Mouse (Mus musculus) limb, embryonic 12.5 days (tissue): Measurements from ENCODE around the gene Slc30a6. TPM values are rescaled to one million over a fixed set of nuclear protein-coding genes. Genes with fewer than 3 reads are reported as not detected.

Source experiments
- polyA plus RNA-seq: library from polyadenylated mRNA; unstranded; fragments of >200 nt; fragmentation: Nextera tagmentation; extraction: Ambion mirVana; gene quantifications from 2 replicates; pipeline ENCODE4 v1.2.1, GENCODE M21; 2016

Gene Slc30a6
- polyA plus RNA-seq, 1 experiment from 2014 or later = 41.5 TPM

Other genes starting within 250 kb of the Slc30a6 start
- gene Memo1, start 100.1 kb upstream of the Slc30a6 start, polyA plus RNA-seq = 77.7 and 80.1 TPM in 2 replicates
- 274 and 295 TPM in 2 replicates for gene Dpy30, start 71.7 kb upstream of the Slc30a6 start, polyA plus RNA-seq
- 26.0 and 30.7 TPM in 2 replicates for gene Spast, start 56.6 kb upstream of the Slc30a6 start, polyA plus RNA-seq
- 0.23 and 0.29 TPM in 2 replicates for gene Nlrc4, start 63.5 kb downstream of the Slc30a6 start, polyA plus RNA-seq
- gene Yipf4, start 93.9 kb downstream of the Slc30a6 start, polyA plus RNA-seq = 53.3 and 55.1 TPM in 2 replicates
- gene Birc6, start 132.7 kb downstream of the Slc30a6 start, polyA plus RNA-seq = 92.5 and 107 TPM in 2 replicates